Mouse (Mus musculus): Measurements from ENCODE around the gene Tas1r1. TPM values are rescaled to one million over a fixed set of nuclear protein-coding genes. Genes with fewer than 3 reads are reported as not detected.
"Not testable (repeated sequence)": the region's sequence is repeated elsewhere in the genome, so short reads cannot be mapped to it uniquely, and the experiment has no call there.

Gene Tas1r1
- polyA plus RNA-seq, 1 experiment from 2014 or later, result 1.5 TPM

- Histone ChIP-seq H3K27me3 (no peaks in the 10 kb centered on the region), H3K9me3 (no peaks in the 10 kb centered on the region), H3K4me2 (peak overlapping the region; percentile 84), H3K4me1 (replicated peaks) (peaks cover 25% of the 10 kb centered on the region), H3K36me3 (peaks cover 39% of the 10 kb centered on the region), H3K4me3 (peak overlapping the region; percentile 99), H3K27ac (peak overlapping the region; percentile 48; the same call in 1 of the 2 replicates), H3K9ac (peak overlapping the region; percentile 96)
- no peak; the same call in 1 of the 2 replicates for ATAC-seq (ENCODE audit: low FRiP score)
- WGBS, result 5% methylated on average over 25 of the region's 25 CpGs
These were observed 1.5 kb upstream of the Tas1r1 start for GRCm38 (mm10) chr4:152039831-152040310.

DNA sequence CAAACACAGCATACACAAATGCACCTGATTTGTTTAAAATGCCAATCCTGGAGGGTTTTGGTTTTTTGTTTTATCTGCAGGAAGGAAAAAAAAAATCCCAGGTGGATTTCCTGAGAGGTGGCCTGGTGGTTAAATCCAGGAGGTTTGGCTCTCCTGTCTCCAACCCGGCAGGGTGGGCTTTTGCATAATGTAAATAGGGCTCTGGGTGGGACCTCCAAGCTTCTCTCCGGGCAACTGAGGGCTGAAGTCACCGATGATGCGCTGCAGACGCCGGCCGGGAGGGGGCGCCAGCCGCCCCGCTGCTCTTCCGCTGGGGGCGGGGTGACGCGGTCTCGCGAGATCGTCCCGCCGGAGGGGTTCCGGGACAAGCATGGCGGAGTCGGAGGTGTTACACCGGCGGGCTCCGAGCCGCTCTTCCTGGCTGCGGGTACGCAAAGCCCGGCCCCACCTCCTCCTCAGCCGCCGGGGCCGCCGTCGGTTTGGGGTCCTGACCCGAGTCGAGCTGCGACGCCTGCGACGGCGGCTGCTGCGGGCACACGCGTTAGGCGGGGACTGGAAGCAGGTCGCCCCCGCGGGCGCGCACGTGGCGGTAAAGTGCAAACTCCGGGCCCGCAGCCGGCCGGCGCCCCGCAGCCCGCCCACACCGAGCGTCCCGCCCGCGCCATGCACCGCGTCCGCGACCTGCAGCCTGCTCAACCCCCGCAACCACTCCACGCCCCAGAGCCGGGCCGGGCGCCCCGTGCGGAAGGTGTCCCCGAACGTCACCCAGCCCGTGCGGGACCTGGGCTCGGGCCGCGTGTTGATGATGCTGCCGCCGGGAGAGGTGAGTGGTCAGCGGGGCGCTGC, 840 bp upstream of the Tas1r1 start, which contains the start of gene Nol9:
Gene Nol9, plus strand, starts transcription at position 337 of the 846 bp plus-strand sequence.
- H3K36me3 ChIP-seq, result peaks cover 32% of the 10 kb centered on the region
- peak; percentile 86 for ATAC-seq (ENCODE audit: low FRiP score)
- peak within 1 kb of the TSS; percentile 99 for H3K4me3 ChIP-seq
- no peaks in the 10 kb centered on the region for H3K27me3 ChIP-seq
- H3K9ac ChIP-seq, result peak within 1 kb of the TSS; percentile 96
- peak within 1 kb of the TSS; percentile 48; the same call in 1 of the 2 replicates for H3K27ac ChIP-seq
- peaks cover 25% of the 10 kb centered on the region for H3K4me1 ChIP-seq (replicated peaks)
- H3K9me3 ChIP-seq, result no peaks in the 10 kb centered on the region
- under 1% methylated on average over 85 of the region's 86 CpGs for WGBS
- H3K4me2 ChIP-seq, result peak within 1 kb of the TSS; percentile 84

DNA sequence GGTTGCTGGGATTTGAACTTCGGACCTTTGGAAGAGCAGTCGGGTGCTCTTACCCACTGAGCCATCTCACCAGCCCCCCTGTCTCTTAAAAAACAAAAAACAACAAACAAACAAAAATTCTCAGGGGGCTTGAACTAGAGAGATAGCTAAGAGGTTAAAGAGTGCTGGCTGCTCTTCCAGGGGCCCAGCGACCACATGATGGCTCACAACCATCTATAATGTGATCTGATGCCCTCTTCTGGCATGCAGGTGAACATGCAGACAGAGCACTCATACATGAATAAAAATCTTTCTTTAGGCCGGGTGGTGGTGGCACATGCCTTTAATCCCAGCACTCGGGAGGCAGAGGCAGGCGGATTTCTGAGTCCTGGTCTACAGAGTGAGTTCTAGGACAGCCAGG, 1.9 kb downstream of the Tas1r1 start:
- peaks cover 23% of the 10 kb centered on the region for H3K4me1 ChIP-seq (replicated peaks)
- H3K9ac ChIP-seq; H3K4me2 ChIP-seq; H3K9me3 ChIP-seq; H3K36me3 ChIP-seq; ATAC-seq (ENCODE audit: low FRiP score); H3K27ac ChIP-seq; H3K4me3 ChIP-seq: not testable (repeated sequence)
- WGBS, result 87% methylated on average over 6 of the region's 6 CpGs
- H3K27me3 ChIP-seq, result peaks cover 18% of the 10 kb centered on the region; the same call in 1 of the 2 replicates

GRCm38 (mm10) chr4:152032922-152033321, 5.4 kb downstream of the Tas1r1 start:
- peaks cover 23% of the 10 kb centered on the region for H3K4me1 ChIP-seq (replicated peaks)
- no peak overlapping the region for H3K4me3 ChIP-seq
- H3K9me3 ChIP-seq, result no peaks in the 10 kb centered on the region
- 91% methylated on average over 13 of the region's 13 CpGs for WGBS
- no peak overlapping the region for H3K4me2 ChIP-seq
- no peak overlapping the region for H3K27ac ChIP-seq
- no peaks in the 10 kb centered on the region for H3K36me3 ChIP-seq
- H3K27me3 ChIP-seq, result peaks cover 22% of the 10 kb centered on the region
- no peak for ATAC-seq (ENCODE audit: low FRiP score)
- H3K9ac ChIP-seq, result no peak overlapping the region

- Histone ChIP-seq H3K27ac (0 out of 2 replicates have a peak overlapping the region, but pooled peaks have one; percentile 30), H3K27me3 (peaks cover 22% of the 10 kb centered on the region), H3K9ac (peak overlapping the region; percentile 46; the same call in 1 of the 2 replicates), H3K4me2 (peak overlapping the region; percentile 24; the same call in 1 of the 2 replicates), H3K36me3 (peaks cover 1% of the 10 kb centered on the region; the same call in 1 of the 2 replicates), H3K4me3 (no peak overlapping the region), H3K9me3 (no peaks in the 10 kb centered on the region), H3K4me1 (replicated peaks) (peaks cover 46% of the 10 kb centered on the region)
- WGBS, result 79% methylated on average over 4 of the region's 4 CpGs
- ATAC-seq (ENCODE audit: low FRiP score), result no peak
These were observed 8.4 kb downstream of the Tas1r1 start for GRCm38 (mm10) chr4:152029997-152030396.

DNA sequence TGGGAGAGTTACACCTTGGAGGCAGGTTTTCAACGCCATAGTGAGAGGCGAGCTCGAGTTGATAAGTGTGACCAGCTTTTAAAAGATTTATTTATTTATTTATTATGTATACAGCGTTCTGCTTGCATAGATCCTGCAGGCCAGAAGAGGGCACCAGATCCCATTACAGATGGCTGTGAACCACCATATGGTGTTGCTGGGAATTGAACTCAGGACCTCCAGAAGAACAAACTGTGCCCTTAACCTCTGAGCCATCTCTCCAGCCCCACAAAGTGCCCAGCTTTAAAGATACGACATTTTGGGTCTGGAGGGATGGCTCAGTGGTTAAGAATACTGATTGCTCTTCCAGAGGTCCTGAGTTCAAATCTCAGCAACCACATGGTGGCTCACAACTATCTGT, 9.3 kb downstream of the Tas1r1 start:
- H3K4me1 ChIP-seq (replicated peaks), result peaks cover 55% of the 10 kb centered on the region
- peak overlapping the region; percentile 83; the same call in 1 of the 2 replicates for H3K9ac ChIP-seq
- peaks cover 22% of the 10 kb centered on the region for H3K27me3 ChIP-seq
- no peak overlapping the region for H3K27ac ChIP-seq
- H3K9me3 ChIP-seq, result no peaks in the 10 kb centered on the region
- H3K4me2 ChIP-seq, result peak overlapping the region; percentile 97
- H3K4me3 ChIP-seq, result no peak overlapping the region
- ATAC-seq (ENCODE audit: low FRiP score), result no peak
- H3K36me3 ChIP-seq, result peaks cover 9% of the 10 kb centered on the region; the same call in 1 of the 2 replicates
- WGBS, result 45% methylated on average over 5 of the region's 5 CpGs

GRCm38 (mm10) chr4:152028456-152028855, 9.9 kb downstream of the Tas1r1 start:
- H3K27ac ChIP-seq, result peak overlapping the region; percentile 72; the same call in 1 of the 2 replicates
- peak overlapping the region; percentile 83 for H3K9ac ChIP-seq
- H3K4me2 ChIP-seq, result peak overlapping the region; percentile 97
- WGBS, result 60% methylated on average over 15 of the region's 15 CpGs
- peak overlapping the region; percentile 73 for H3K4me3 ChIP-seq
- H3K36me3 ChIP-seq, result peaks cover 14% of the 10 kb centered on the region
- no peak for ATAC-seq (ENCODE audit: low FRiP score)
- H3K27me3 ChIP-seq, result peaks cover 19% of the 10 kb centered on the region
- H3K9me3 ChIP-seq, result no peaks in the 10 kb centered on the region
- peaks cover 60% of the 10 kb centered on the region for H3K4me1 ChIP-seq (replicated peaks)

DNA sequence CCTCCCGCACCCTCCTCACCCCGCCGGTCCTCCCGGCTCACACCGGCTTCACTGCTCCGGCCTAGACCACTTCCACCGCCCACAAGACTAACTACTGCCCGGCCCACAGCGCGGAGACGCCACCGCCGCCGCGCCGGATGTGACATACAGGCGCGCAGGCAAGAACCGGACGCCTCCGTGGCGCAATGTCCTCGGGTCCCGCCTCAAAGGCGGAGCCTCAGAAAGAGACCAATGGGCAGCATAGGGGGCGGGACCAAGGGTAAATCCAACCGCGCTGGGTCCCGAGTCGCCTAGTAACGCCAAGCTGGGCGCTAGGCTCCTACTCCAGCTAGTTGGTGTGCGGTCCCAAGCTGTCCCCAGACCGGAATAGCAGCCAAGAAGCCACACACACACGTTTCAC, 10.8 kb downstream of the Tas1r1 start, which contains the start of gene Zbtb48:
Gene Zbtb48, minus strand, starts transcription at position 148 of the 400 bp plus-strand sequence.
- peak; percentile 98 for ATAC-seq (ENCODE audit: low FRiP score)
- Histone ChIP-seq H3K4me3 (peak within 1 kb of the TSS; percentile 73), H3K27ac (peak within 1 kb of the TSS; percentile 72), H3K4me1 (replicated peaks) (peaks cover 62% of the 10 kb centered on the region), H3K4me2 (peak within 1 kb of the TSS; percentile 97), H3K27me3 (peaks cover 13% of the 10 kb centered on the region), H3K9me3 (no peaks in the 10 kb centered on the region), H3K36me3 (peaks cover 24% of the 10 kb centered on the region), H3K9ac (peak within 1 kb of the TSS; percentile 83)
- WGBS, result under 1% methylated on average over 35 of the region's 35 CpGs

- ATAC-seq (ENCODE audit: low FRiP score), result peak; percentile 73
These were observed 11.4 kb downstream of the Tas1r1 start for GRCm38 (mm10) chr4:152026751-152027508.

GRCm38 (mm10) chr4:152024525-152024924, 13.8 kb downstream of the Tas1r1 start:
- 92% methylated on average over 11 of the region's 11 CpGs for WGBS
- Histone ChIP-seq H3K9ac (peak overlapping the region; percentile 83; the same call in 1 of the 2 replicates), H3K9me3 (no peaks in the 10 kb centered on the region), H3K36me3 (peaks cover 54% of the 10 kb centered on the region), H3K27me3 (no peaks in the 10 kb centered on the region), H3K4me3 (no peak overlapping the region), H3K27ac (no peak overlapping the region), H3K4me1 (replicated peaks) (peaks cover 50% of the 10 kb centered on the region), H3K4me2 (no peak overlapping the region)
- ATAC-seq (ENCODE audit: low FRiP score), result no peak

More at GRCm38 (mm10) chr4:152026751-152027508, 11.4 kb downstream of the Tas1r1 start:
- peak overlapping the region; percentile 97 for H3K4me2 ChIP-seq
- peak overlapping the region; percentile 71 for H3K27ac ChIP-seq
- no peaks in the 10 kb centered on the region for H3K9me3 ChIP-seq
- H3K9ac ChIP-seq, result peak overlapping the region; percentile 83
- peaks cover 7% of the 10 kb centered on the region for H3K27me3 ChIP-seq
- H3K4me3 ChIP-seq, result peak overlapping the region; percentile 73
- WGBS, result 3% methylated on average over 38 of the region's 41 CpGs
- H3K36me3 ChIP-seq, result peaks cover 30% of the 10 kb centered on the region
- peaks cover 62% of the 10 kb centered on the region for H3K4me1 ChIP-seq (replicated peaks)

GRCm38 (mm10) chr4:152022506-152022905, 15.9 kb downstream of the Tas1r1 start:
- Histone ChIP-seq H3K27me3 (no peaks in the 10 kb centered on the region), H3K9ac (no peak overlapping the region), H3K36me3 (peaks cover 74% of the 10 kb centered on the region), H3K9me3 (no peaks in the 10 kb centered on the region), H3K4me3 (no peak overlapping the region), H3K4me1 (replicated peaks) (peaks cover 38% of the 10 kb centered on the region), H3K4me2 (no peak overlapping the region), H3K27ac (no peak overlapping the region)
- ATAC-seq (ENCODE audit: low FRiP score), result no peak
- WGBS, result 92% methylated on average over 8 of the region's 8 CpGs
